Mouse (Mus musculus) layer of hippocampus, adult 8-10 months (tissue): ENCODE results near the gene Flvcr1. TPM values are rescaled to one million over a fixed set of nuclear protein-coding genes. Genes with fewer than 3 reads are reported as not detected.
"Not testable (repeated sequence)": the region's sequence is repeated elsewhere in the genome, so short reads cannot be mapped to it uniquely, and the experiment has no call there.

Source experiments
- DNase-seq, 2 experiments: peaks; one replicate each; pipeline ENCODE4 v3.0.0; 2022; ENCODE audit warnings: low spot score in 2 of 2
- total RNA-seq, 4 experiments: library from RNA; stranded (reverse); gene quantifications; 2 replicates each; pipeline ENCODE4 v1.2.4; 2022

The Flvcr1 gene
- total RNA-seq, 4 experiments from 2014 or later = 16.8 to 20.0 (median 18.8) TPM

DNA sequence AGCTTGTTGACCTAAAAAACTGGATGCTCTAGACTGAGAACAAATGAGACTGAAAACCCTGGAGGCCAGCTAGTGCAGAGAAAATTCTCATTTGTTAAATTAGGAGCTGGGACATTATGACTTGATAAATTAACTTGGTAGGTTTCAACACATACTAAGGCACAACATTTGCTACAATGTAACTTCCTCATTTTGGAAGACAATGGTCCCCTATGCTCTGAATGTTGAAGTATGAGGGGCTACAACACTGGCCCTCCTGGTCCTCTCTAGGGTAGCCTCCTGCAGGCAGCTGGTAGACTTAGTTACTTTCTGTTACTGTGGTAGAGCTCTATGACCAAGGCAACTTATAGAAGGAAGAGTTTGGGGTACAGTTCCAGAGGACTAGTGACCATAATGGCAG is 15.4 kb upstream of the Flvcr1 start:
- no peak for DNase-seq

DNA sequence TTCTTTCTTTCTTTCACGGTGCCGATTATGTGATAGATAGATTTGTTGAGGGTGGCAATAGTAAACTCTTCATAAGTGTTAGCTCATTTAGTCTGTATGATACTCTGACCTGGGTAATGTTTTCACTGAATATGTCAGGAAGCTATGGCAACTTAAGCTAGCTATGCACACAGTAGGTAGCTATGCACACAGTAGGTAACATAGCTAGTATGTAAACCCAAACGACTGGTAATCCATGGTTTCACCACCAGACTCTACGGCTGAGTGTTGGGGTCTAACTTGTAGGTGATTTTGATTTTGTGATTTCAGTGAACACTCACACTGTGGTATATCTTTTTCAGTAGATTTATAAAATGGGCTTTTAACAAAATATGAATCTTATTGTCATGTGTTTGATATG is 12.0 kb upstream of the Flvcr1 start:
- DNase-seq = no peak

DNA sequence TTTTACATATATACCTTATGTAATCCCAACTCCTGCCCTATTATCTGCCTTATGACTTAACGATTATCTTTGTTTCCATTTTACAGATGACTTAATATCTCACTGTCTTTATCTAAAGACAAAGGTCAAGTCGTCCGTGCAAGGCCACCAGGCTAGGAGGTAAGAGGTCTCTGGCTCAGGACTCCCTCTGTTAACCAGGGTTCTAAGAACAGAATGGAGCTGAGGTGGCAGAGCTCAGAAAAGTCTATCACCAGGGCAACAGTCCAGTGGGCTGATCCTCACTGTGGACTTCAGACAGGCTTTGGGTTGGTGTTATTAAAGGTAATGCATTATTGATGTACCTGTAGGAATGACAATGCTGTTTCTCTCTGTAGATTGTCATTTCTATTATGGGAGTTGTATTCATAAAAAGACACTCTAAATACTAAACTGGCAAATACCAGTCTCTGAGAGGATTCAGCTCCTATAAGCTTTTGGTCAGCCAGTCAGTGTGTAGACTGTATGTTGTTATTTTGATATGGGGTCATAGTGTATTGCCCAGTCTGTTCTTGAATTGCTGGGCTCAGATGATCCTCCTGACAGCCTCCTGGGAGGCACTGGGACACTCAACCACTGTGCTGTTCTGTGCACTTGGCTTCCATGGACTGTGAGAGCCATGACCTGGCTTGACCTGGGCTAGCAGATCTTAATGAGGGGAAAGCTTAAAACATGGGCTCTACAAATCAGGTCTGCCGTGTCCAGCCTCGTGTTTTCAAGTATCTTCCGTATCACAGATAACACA is 10.8 kb upstream of the Flvcr1 start, which contains the start of gene Spata45:
Gene Spata45 (plus strand): TSS at position 86 of the 781 bp plus-strand sequence.
- no peak for DNase-seq

DNA sequence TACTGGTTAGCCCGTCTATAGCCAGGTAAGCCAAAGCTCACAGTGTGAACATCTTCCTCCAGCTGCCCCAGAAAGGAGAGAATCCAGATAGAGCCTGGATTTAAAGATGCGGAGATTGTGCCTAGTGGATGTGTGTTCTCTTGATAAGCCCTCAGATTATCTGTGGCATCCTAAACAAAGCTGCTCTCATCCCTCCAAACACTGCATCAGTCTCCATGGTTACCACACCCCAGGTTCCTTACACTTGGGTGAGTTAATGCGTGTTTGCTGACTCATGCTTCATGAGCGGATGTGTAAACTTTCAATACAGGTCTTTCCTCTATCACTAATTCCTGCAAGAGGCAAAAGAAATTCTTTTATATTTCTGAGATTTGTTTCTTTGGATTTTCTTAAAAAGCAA is 9.7 kb upstream of the Flvcr1 start:
- DNase-seq = no peak

DNA sequence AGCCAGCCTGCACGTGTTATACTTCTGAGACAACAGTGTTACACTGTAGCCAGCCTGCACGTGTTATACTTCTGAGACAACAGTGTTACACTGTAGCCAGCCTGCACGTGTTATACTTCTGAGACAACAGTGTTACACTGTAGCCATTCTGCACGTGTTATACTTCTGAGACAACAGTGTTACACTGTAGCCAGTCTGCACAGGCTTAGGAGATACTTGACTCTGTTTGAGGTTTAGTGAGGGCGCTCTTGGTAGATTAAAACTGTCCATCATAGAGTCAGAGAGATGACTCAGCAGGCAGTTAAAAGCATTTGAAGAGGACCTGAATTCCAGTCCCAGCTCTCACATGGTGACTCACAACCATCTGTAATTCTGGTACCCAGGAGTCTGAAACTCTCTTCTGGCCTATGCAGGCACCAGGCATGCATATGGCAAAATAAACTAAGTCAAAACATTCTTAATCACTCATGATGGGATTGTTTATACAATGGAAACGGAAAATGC is 5.0 kb upstream of the Flvcr1 start:
- not testable (repeated sequence) for DNase-seq

DNA sequence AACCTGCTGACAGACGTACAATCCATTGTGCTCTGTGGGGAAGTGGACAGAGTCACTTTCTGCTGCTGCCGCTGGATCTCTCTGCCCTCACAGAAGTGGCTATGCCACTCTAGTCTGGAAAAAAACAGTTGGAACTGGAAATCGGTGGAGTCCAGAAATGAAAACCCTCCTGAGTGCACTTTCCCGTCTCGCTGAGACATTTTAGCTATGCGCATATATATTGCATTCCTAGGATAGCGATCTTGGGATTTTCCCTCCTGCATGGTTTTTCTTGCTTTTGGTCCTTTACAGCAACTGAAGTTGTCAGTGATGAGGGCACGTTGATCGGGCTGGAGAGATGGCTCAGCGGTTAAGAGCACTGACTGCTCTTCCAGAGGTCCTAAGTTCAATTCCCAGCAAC is 4.2 kb upstream of the Flvcr1 start:
- no peak for DNase-seq

DNA sequence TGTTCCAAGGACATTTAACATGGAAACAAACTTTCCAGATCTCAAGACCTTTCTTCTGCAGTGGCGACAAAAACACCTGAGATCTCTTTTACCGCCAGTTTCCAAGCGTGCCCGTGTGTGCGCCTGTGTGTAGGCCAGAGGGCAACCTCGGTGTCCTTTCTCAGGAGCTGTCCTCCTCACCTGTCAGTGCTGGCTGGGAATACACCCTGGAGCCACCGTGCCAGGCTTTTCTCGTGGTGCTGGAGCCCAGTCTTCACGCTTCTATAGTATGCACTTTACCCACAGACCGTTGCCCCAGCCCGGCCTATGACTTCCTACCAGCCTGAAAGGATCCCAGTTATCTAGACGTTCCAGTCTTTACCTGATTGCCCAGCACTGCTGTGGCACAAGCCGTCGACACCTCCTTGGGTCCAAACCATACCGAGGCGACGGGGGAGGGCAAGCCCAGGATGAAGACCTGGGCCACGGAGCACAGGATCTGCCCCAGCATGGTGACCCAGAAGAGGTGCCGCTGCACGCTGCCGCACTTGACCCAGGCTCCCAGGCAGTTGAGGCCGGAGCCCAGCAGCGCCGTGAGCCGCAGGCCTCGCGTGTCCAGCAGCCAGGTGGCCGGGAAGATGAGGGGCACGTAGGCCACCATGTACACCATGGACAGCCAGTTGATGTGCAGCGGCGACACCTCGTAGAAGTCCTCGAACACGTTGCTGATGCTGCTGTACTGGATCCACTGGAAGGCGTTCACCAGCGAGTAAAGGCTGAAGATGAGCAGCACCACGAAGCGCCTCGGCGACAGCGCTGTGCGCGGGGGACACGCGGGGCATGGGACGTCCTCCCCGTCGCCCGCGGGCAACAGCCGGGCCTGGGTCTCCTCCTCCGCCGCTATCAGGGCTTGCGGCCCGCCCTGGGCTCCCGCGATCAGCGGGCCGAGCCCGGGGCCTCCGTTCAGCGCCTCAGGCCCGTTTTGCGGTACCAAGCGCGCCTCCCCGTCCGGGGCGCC is 644 bp downstream of the Flvcr1 start:
- DNase-seq = peak; percentile 15 to 42

DNA sequence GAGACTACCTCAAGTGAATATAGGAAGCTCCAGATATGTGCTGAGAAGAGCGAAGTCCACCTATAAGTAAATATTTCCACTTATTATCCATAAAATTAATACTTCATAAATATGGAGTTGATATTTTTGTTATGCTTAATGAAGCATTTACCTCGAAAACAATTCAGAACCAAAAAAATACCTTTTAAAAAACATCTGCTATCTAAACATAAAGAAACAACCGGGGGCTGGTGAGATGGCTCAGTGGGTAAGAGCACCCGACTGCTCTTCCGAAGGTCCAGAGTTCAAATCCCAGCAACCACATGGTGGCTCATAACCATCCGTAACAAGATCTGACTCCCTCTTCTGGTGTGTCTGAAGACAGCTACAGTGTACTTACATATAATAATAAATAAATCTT is 2.2 kb downstream of the Flvcr1 start:
- DNase-seq = not testable (repeated sequence)

DNA sequence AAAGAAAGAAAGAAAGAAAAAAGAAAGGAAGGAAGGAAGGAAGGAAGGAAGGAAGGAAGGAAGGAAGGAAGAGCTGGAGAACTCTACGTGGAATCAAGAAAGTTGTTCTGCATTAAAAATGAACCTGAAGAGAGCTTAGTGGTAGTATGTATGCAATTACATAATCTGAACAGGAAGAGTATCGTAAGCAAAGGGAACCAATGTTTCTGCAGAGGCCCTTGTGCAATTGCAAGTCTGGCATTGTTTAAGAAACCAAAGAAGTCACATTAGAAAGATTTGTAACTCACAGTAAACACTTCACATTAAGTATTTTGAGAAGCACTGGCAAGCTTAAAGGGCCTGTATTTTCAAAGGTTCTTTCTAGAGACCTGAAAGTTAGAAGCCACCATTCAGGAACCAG is 2.8 kb downstream of the Flvcr1 start:
- DNase-seq = no peak

DNA sequence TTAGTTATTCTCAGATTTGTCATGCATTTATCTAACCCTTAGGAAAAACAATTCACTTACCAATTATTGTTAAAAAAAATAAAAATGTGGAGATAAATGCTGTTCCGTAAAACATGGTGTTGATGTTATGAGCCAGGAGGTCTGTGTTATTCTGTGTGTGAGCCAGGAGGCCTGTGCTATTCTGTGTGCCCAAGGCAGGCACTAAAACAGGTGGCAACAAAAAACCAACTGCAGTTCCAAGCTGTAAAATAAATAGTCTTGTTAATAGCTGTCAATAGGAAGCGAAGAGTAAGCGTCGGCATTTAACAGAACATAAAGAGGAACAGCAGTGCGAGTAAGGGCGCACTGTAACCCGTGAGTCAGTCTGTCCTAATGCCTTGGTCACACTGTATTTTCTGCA is 4.9 kb downstream of the Flvcr1 start:
- peak; percentile 12 to 31 for DNase-seq

DNA sequence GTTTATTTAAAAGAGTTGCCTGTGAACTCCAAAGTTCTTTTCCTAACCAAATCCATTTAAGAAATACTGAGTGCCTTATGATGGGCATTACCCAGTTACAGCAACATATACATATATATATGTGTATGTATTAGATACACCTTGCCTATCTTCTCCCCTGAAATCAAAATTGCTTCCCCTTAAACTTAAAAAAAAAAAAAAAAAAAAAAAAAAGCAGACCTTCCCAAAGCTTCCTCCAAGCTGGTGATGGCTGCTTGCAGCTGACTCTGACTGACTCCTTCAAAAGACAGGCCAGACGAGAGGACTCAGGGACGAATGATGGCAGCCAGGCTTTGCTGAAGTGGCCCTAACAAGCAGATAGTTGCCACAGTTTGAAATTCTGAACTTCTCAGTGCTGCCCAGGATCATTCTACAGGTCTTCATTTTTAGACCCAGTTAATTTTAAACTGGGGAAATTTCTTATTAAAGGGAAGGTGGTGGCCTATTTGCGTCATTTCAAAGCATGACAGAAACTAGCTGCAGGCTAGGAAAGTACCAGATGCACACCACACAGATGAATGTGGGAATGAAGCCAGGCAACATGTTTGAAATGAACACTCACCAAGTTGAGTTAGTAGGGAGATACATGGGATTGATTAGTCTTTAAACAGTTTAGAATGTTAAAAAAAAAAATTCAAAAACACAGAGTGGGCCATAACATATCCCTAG is 5.6 kb downstream of the Flvcr1 start:
- peak; percentile 12 to 27 for DNase-seq

DNA sequence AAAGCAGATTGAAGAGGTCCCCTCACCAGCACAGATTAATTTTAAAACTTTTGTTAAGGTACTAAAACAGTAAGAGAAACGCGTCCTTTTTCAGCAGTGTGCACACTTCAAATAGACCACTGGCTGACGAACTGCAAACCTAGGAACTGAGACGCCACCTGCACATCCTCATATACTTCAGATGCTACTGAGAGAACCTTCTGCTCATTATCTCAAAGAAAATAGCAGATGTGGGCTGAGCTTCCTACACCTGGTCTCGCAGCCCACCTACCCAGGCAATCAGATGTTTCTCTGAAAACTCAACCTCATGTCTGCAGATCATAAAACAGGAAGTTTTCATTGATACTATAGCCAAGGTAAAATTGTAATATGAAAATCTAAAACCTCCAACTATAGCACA is 6.2 kb downstream of the Flvcr1 start:
- no peak for DNase-seq

DNA sequence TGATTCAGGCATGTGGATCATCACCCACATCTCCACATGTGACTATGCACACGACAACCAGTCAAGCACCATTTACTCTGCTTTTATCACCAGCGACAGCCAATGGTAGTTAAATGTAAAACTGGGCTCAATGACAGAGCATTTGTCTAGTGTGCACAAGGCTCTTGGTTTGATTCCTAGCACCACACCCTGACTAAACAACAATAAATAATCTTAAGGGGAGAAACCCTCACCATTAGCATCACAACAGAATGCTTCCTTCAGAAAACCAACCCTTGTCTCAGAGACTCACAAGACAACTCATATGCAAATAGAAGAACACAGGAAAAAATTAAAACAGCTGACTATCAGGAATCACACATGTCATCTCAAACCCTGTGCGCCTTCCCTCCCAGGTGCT is 11.7 kb downstream of the Flvcr1 start:
- no peak for DNase-seq

DNA sequence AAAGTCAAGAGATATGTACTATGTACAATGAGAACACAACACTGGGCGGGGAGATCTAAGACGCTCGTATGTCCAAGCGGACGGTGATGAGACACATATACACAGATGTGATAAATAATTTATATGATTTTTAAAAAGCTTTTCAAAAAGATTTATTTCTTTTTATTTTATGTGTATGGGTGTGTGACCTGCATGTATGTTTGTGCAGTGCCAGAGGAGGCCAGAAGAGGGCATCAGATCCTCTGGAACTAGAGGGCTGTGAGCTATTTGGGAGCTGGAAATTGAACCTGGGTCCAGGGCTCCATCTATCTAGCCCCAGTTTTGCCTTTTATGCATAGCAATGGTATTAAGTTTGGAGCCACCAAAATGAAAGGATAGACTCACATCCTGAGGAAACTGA is 17.3 kb downstream of the Flvcr1 start:
- no peak for DNase-seq

DNA sequence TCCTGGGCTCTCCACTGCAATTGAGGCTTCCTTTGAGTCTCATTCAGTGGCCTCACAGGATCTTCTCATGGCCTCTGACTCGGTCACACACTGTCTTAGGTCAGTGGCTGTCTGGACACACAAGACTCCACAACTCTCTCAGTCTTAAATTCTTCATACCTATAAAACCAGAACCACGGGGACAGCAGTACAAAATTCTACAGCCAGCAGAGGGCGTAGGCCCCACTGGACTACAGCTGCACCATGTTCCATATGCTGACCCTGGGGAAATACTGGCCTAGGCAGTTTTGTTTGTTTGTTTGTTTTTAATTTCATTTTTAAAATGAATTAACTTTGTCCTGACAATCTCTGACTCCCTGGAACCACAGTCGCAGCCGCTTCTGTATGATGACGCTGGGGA is 23.8 kb downstream of the Flvcr1 start:
- no peak for DNase-seq

DNA sequence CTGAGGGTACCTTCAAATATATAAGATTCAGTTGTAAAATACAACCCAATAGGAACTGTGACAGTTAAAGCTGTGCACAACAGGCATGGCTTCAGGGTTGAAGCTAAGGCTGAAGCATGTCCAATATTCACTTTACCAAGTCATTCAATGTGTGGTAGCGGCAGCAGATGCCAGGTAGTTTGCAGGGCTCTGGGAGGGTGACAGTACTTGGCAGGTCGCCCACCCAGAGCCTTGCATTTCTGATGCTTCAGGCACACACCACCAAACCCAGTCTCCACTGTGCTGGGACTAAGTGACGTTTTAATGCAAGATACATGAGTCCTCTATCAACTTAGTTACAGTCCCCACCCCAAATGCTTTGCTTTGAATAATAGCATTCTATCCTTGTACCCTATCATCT is 25.3 kb downstream of the Flvcr1 start:
- DNase-seq = no peak

DNA sequence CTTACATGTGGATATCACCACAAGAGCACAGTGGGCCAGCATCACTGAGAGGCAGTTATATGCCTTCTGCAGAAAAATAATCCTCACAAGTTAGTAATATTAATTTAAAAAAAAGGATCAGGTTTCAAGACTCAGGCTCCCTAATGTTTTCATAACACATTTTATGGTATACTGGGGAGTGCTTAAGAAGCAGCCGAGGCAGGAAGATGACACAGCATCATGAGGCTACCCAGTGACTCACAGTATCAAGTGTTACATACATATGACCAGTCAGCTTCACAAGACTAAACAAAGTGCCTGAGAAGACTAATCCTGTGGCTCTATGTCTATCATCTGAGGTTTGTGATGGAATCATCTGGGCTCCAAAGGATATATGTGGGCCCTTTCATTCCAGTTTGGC is 27.9 kb downstream of the Flvcr1 start:
- no peak for DNase-seq

DNA sequence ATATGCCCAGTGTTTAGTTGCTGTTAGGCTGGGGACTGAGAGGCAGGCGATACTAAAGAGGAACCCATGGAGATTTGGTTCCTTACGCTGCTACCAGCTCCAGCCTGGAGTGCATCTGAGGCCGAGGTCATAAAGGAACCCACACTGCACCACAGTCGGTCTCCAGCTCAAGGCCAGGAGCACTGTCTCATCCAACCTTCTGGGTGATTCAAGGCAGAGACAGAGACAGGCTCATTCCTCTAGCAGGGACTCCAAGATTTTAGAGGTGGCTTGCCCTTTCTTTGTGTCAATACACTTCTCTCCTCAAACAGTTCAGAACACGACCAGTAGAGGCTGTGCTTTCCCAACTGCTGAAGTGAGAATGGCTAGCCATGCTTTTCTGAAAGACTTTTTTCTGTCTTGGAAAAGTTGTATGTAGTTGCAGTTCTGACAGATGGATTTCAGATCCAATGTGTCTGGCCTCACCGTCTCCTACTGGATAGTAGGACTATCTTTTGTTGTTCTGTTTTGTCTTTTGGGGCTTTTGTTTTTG is 29.5 kb downstream of the Flvcr1 start:
- DNase-seq = no peak

DNA sequence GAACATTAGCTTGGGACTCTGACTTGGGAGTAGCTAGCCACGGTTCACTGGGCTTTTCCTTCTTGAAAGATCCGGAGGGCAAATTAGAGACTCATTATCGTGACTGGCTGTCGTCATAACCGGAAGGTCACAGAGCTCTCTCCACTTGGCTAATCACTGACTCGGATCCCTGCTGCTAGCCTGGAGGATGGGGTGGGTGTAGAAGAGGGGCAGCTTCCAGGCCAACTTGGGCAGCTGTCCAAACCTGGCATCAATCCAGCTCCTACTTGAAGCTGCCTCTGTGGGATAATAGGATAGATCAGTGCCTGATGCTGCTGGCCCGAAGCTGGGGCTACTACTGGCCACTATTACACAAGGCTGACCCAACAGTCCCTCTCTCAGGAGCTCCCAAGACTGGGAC is 30.4 kb downstream of the Flvcr1 start:
- DNase-seq = peak; percentile 41 to 60

DNA sequence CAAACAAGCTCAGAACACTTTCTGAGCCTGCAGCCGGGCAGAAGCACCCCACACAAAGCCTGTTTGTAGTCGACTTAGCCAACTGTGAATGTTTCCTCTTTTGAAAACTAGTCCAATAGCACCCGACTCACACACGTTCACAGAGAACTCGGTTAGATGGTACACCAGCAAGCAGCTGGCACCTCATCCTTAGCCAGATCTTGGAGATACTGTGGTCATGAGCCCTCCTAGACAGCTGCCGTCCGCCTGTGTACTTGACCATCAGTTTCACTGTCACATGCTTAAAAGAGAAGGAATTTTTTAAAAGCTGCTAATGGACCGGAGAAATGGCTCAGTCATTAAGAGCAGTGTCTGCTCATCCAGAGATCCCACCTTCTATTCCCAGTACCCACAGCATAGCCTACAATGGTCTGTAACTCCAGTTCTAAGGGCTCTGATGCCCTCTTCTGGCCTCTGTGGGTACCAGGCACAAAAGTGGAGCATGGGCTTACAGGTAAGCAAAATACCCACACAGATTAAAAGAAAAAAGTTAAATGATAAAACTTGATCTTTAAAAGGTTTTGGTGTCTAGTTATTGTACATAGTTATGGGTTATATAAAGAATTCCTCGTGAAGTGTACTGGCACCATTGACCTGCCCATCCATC is 36.4 kb downstream of the Flvcr1 start:
- DNase-seq = no peak

DNA sequence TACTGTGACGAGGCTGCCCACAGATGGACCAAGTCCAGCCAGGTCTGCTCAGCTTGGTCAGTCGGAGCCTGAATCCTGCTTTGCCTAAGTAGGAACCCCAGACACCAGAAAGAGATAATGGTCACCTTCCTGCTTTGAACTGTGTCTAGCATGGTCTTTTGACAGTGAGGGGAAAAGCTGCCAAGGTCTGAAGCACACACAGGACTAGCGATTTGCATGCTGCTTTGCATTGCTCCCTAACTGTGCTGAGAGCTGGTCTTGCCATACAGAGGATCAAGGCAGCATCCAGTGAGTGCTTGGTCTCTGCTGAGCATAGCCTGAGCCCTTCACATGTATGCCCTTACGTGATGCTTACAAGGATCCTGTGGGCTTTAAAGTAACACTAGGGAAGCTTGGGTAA is 44.5 kb downstream of the Flvcr1 start:
- DNase-seq = no peak
